Mouse (Mus musculus): ENCODE data around the gene Izumo2.

The Izumo2 gene

GRCm38 (mm10) chr7:44685531-44686402, 22.8 kb upstream of the Izumo2 start:
- TF ChIP-seq GATA4 (IDR thresholded peaks at IDR 0.05; ENCODE audit: insufficient replicate concordance, low read length), result no peak

GRCm38 (mm10) chr7:44688890-44689289, 19.7 kb upstream of the Izumo2 start:
- no peak for TF ChIP-seq GATA4 (IDR thresholded peaks at IDR 0.05; ENCODE audit: insufficient replicate concordance, low read length)

GRCm38 (mm10) chr7:44689331-44689730, 19.2 kb upstream of the Izumo2 start:
- TF ChIP-seq GATA4 (IDR thresholded peaks at IDR 0.05; ENCODE audit: insufficient replicate concordance, low read length), result no peak

- TF ChIP-seq GATA4 (IDR thresholded peaks at IDR 0.05; ENCODE audit: insufficient replicate concordance, low read length), result no peak
These were observed 14.9 kb upstream of the Izumo2 start for GRCm38 (mm10) chr7:44693427-44694175.

GRCm38 (mm10) chr7:44695223-44695622, 13.3 kb upstream of the Izumo2 start:
- no peak for TF ChIP-seq GATA4 (IDR thresholded peaks at IDR 0.05; ENCODE audit: insufficient replicate concordance, low read length)

GRCm38 (mm10) chr7:44697191-44697710, 11.3 kb upstream of the Izumo2 start:
- TF ChIP-seq GATA4 (IDR thresholded peaks at IDR 0.05; ENCODE audit: insufficient replicate concordance, low read length), result no peak

GRCm38 (mm10) chr7:44697980-44698379, 10.6 kb upstream of the Izumo2 start:
- no peak for TF ChIP-seq GATA4 (IDR thresholded peaks at IDR 0.05; ENCODE audit: insufficient replicate concordance, low read length)

- TF ChIP-seq GATA4 (IDR thresholded peaks at IDR 0.05; ENCODE audit: insufficient replicate concordance, low read length), result no peak
These were observed 6.6 kb upstream of the Izumo2 start for GRCm38 (mm10) chr7:44701921-44702320.

- no peak for TF ChIP-seq GATA4 (IDR thresholded peaks at IDR 0.05; ENCODE audit: insufficient replicate concordance, low read length)
These were observed 5.6 kb upstream of the Izumo2 start for GRCm38 (mm10) chr7:44702985-44703384.

GRCm38 (mm10) chr7:44704363-44704762, 4.2 kb upstream of the Izumo2 start:
- TF ChIP-seq GATA4 (IDR thresholded peaks at IDR 0.05; ENCODE audit: insufficient replicate concordance, low read length), result no peak

GRCm38 (mm10) chr7:44705086-44705485, 3.5 kb upstream of the Izumo2 start:
- TF ChIP-seq GATA4 (IDR thresholded peaks at IDR 0.05; ENCODE audit: insufficient replicate concordance, low read length), result no peak

GRCm38 (mm10) chr7:44706322-44706721, 2.2 kb upstream of the Izumo2 start:
- no peak for TF ChIP-seq GATA4 (IDR thresholded peaks at IDR 0.05; ENCODE audit: insufficient replicate concordance, low read length)

GRCm38 (mm10) chr7:44707169-44707675, 1.3 kb upstream of the Izumo2 start:
- no peak for TF ChIP-seq GATA4 (IDR thresholded peaks at IDR 0.05; ENCODE audit: insufficient replicate concordance, low read length)

GRCm38 (mm10) chr7:44709881-44710280, 1.3 kb downstream of the Izumo2 start:
- TF ChIP-seq GATA4 (IDR thresholded peaks at IDR 0.05; ENCODE audit: insufficient replicate concordance, low read length), result no peak

GRCm38 (mm10) chr7:44722058-44722457, 13.5 kb downstream of the Izumo2 start:
- no peak for TF ChIP-seq GATA4 (IDR thresholded peaks at IDR 0.05; ENCODE audit: insufficient replicate concordance, low read length)

GRCm38 (mm10) chr7:44724316-44724715, 15.8 kb downstream of the Izumo2 start:
- no peak for TF ChIP-seq GATA4 (IDR thresholded peaks at IDR 0.05; ENCODE audit: insufficient replicate concordance, low read length)

All from liver, adult (tissue).